Mouse (Mus musculus): Measurements from ENCODE around the gene Pigr. TPM values are rescaled to one million over a fixed set of nuclear protein-coding genes. Genes with fewer than 3 reads are reported as not detected.
A peak's percentile ranks its signal among the peaks of the same experiment; 100 is the strongest.

The Pigr gene
- total and polyA plus RNA-seq, 3 experiments, result 3.1 TPM; not detected in 2

DNA sequence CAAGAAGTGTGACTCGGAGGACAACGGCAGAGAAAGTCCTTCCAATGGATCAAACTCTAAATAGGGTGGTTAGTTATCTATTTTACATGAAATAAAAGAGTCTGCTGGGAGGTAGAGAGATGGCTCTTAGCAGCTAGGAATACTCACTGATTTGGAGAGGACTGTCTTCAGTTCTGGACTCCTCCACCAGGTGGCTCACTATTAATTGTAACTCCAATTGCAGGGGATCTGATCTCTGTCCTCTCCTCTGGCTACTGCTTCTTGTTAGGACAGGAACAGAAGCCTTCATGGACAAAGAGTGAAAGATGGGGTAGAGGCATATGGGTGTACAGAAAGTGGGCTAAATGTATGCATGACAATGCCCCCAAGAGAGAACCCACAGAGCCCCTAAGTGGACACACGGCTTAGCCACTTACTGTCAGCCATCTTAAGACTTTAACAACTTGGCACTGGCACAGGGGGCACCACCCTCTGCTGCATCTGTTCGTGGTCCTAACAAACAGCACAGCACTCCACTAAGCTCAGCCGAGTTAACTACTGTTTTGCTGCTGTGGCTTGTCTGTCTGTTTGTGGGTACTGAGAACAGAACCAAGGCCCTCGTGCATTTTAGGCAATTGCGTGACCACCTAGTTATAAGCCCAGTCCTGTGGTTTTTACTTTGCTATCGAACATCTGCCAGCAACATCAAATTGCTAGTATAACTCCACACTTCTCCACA lies 29.4 kb upstream of the Pigr start:
- WGBS, result 77% methylated on average over 8 of the region's 8 CpGs
- no peaks in the 10 kb centered on the region for H3K4me1 ChIP-seq (ENCODE audit: control insufficient read depth, insufficient read depth, low read length)
- TF ChIP-seq POLR2A (IDR thresholded peaks at IDR 0.05; ENCODE audit: insufficient read depth, low read depth, low read length) (no peak), CTCF (IDR thresholded peaks at IDR 0.05) (peak; percentile 77), EP300 (IDR thresholded peaks at IDR 0.05; ENCODE audit: insufficient read depth, low read depth, low read length) (no peak)
- H3K9ac ChIP-seq (ENCODE audit: low read depth, low read length), result no peak overlapping the region
- intact Hi-C loops (cut with DNase I), result no loop called here
- no peaks in the 10 kb centered on the region for H3K36me3 ChIP-seq (ENCODE audit: control insufficient read depth, insufficient read depth, low read length)
- no peak overlapping the region for H3K27ac ChIP-seq
- H3K27me3 ChIP-seq (ENCODE audit: control insufficient read depth, insufficient read depth, low read length), result no peaks in the 10 kb centered on the region
- H3K4me3 ChIP-seq, result no peak overlapping the region
- peak in 1 of 2 experiments; percentile 31 for DNase-seq
- no peaks in the 10 kb centered on the region for H3K79me2 ChIP-seq (replicated peaks; ENCODE audit: control insufficient read depth, insufficient read depth, low read length)

DNA sequence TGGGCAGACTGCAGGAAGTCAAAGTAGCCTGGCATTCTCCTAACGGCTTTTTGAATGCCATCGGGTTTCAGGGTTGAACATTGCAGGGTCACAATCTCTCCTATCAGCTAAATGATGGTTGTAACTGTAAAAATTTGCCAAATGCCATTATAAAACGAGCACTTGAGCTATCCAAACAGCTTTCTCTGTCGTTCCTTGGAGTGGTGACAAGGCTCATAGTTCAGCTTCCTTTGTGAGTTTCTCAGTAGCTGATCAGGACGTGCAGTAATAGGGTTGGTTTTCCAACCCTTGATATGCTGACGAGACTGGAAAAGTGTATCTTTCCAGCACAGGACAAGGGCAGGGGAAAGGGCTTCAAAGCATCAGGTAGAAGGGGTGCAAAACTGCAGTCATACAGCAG lies 28.4 kb upstream of the Pigr start:
- no peaks in the 10 kb centered on the region for H3K79me2 ChIP-seq (replicated peaks; ENCODE audit: control insufficient read depth, insufficient read depth, low read length)
- H3K4me3 ChIP-seq, result no peak overlapping the region
- no peak for DNase-seq
- intact Hi-C loops (cut with DNase I), result no loop called here
- TF ChIP-seq POLR2A (IDR thresholded peaks at IDR 0.05; ENCODE audit: insufficient read depth, low read depth, low read length) (no peak), CTCF (IDR thresholded peaks at IDR 0.05) (no peak), EP300 (IDR thresholded peaks at IDR 0.05; ENCODE audit: insufficient read depth, low read depth, low read length) (no peak)
- WGBS, result 44% methylated on average over 6 of the region's 6 CpGs
- H3K36me3 ChIP-seq (ENCODE audit: control insufficient read depth, insufficient read depth, low read length), result no peaks in the 10 kb centered on the region
- H3K27me3 ChIP-seq (ENCODE audit: control insufficient read depth, insufficient read depth, low read length), result no peaks in the 10 kb centered on the region
- no peak overlapping the region for H3K9ac ChIP-seq (ENCODE audit: low read depth, low read length)
- H3K4me1 ChIP-seq (ENCODE audit: control insufficient read depth, insufficient read depth, low read length), result no peaks in the 10 kb centered on the region
- H3K27ac ChIP-seq, result no peak overlapping the region

DNA sequence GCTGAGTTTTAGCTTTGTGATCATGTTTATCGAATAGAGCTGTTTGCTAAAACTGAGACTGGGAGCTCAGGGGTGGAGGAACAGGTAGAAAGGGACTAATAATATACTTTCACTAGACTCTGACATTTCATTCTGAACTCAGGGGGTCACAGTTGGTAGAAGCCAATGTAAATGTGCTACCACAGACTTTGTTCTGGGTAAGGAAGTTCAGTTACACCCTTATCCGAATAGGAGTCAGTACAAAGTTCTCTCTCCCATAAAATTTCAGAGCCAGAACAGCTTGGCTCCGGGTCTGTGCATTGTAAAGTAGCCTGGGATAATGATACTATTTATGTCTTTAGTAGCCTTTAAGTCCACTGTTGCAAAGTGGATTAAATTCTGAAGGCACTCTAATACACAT lies 27.9 kb upstream of the Pigr start:
- Histone ChIP-seq H3K4me3 (no peak overlapping the region), H3K27me3 (ENCODE audit: control insufficient read depth, insufficient read depth, low read length) (no peaks in the 10 kb centered on the region), H3K27ac (no peak overlapping the region), H3K4me1 (ENCODE audit: control insufficient read depth, insufficient read depth, low read length) (no peaks in the 10 kb centered on the region), H3K79me2 (replicated peaks; ENCODE audit: control insufficient read depth, insufficient read depth, low read length) (no peaks in the 10 kb centered on the region), H3K36me3 (ENCODE audit: control insufficient read depth, insufficient read depth, low read length) (no peaks in the 10 kb centered on the region), H3K9ac (ENCODE audit: low read depth, low read length) (no peak overlapping the region)
- DNase-seq, result no peak
- TF ChIP-seq EP300 (IDR thresholded peaks at IDR 0.05; ENCODE audit: insufficient read depth, low read depth, low read length) (no peak), POLR2A (IDR thresholded peaks at IDR 0.05; ENCODE audit: insufficient read depth, low read depth, low read length) (no peak), CTCF (IDR thresholded peaks at IDR 0.05) (no peak)
- intact Hi-C loops (cut with DNase I), result no loop called here
- WGBS, result 49% methylated on average over 3 of the region's 3 CpGs

DNA sequence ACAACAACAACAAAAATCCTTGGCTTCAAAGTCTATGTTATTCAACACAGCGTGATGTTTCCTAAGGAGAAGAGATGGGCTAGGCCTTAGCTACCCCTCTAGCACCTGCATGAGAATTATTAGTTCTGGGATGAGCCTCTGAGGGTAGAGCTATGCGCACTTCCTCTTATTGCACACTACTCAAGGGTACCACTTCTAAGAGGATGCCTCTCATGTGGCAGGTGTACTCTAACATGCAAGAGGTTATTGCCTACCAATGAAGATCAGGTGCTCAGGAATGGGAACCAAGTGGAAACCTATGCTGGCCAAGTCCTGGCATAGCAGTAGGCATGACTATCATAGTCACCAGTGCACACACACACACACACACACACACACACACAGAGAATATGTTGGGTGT lies 27.1 kb upstream of the Pigr start:
- Histone ChIP-seq H3K27ac (no peak overlapping the region), H3K4me1 (ENCODE audit: control insufficient read depth, insufficient read depth, low read length) (no peaks in the 10 kb centered on the region), H3K9ac (ENCODE audit: low read depth, low read length) (no peak overlapping the region), H3K4me3 (no peak overlapping the region), H3K79me2 (replicated peaks; ENCODE audit: control insufficient read depth, insufficient read depth, low read length) (no peaks in the 10 kb centered on the region), H3K27me3 (ENCODE audit: control insufficient read depth, insufficient read depth, low read length) (no peaks in the 10 kb centered on the region), H3K36me3 (ENCODE audit: control insufficient read depth, insufficient read depth, low read length) (no peaks in the 10 kb centered on the region)
- WGBS, result 90% methylated on average over 2 of the region's 2 CpGs
- DNase-seq, result no peak
- intact Hi-C loops (cut with DNase I), result no loop called here
- TF ChIP-seq POLR2A (IDR thresholded peaks at IDR 0.05; ENCODE audit: insufficient read depth, low read depth, low read length) (no peak), CTCF (IDR thresholded peaks at IDR 0.05) (no peak), EP300 (IDR thresholded peaks at IDR 0.05; ENCODE audit: insufficient read depth, low read depth, low read length) (no peak)

DNA sequence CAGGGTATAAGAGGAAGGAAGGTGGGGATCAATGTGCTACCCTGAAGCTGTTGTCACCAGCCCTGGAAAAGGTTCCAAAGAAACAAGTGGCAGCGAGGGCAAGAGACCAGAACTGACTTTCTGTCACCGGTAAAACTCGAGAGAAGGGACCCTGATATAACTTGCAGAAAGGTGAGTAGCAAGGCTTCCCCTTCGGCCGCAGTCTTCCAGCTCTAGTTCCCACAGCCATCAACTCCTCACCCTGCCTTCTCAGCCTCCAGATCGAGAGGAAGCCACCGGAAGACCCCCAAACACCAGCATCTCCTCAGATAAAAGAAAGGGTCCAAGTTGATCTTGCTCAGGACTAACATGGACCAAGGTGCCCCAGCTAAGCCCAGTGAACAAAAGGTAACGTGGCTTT lies 25.9 kb upstream of the Pigr start, which contains the start of gene Fcamr:
Gene Fcamr, plus strand, starts transcription at position 301 of the 400 bp plus-strand sequence.
- no peak for DNase-seq
- no peak for TF ChIP-seq CTCF (IDR thresholded peaks at IDR 0.05)
- no peak for TF ChIP-seq EP300 (IDR thresholded peaks at IDR 0.05; ENCODE audit: insufficient read depth, low read depth, low read length)
- no peak for TF ChIP-seq POLR2A (IDR thresholded peaks at IDR 0.05; ENCODE audit: insufficient read depth, low read depth, low read length)
- H3K9ac ChIP-seq (ENCODE audit: low read depth, low read length), result no peak within 1 kb of the TSS
- no peaks in the 10 kb centered on the region for H3K36me3 ChIP-seq (ENCODE audit: control insufficient read depth, insufficient read depth, low read length)
- intact Hi-C loops (cut with DNase I), result no loop called here
- no peaks in the 10 kb centered on the region for H3K79me2 ChIP-seq (replicated peaks; ENCODE audit: control insufficient read depth, insufficient read depth, low read length)
- H3K4me1 ChIP-seq (ENCODE audit: control insufficient read depth, insufficient read depth, low read length), result no peaks in the 10 kb centered on the region
- no peak within 1 kb of the TSS for H3K27ac ChIP-seq
- no peaks in the 10 kb centered on the region for H3K27me3 ChIP-seq (ENCODE audit: control insufficient read depth, insufficient read depth, low read length)
- H3K4me3 ChIP-seq, result no peak within 1 kb of the TSS
- WGBS, result 81% methylated on average over 8 of the region's 8 CpGs

DNA sequence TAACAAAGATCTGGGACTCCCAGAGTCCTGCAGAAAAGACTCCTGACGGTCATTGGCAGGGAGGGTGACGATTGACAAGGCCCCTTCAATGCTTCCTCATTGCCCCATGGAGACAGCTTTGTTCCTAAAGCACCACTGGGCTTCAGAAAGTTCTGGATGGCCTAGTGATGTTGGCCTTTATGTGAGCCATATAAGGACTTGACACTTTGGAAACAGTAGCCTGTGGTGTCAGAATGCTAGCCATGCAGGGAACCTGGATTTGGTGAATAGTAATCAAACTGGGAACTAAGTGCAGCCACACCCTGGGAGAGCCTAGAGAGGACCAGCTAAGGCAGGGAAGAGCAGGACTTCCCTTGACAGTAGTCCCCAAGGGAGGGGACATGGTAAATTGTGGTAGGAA lies 25.0 kb upstream of the Pigr start:
- intact Hi-C loops (cut with DNase I), result no loop called here
- Histone ChIP-seq H3K4me1 (ENCODE audit: control insufficient read depth, insufficient read depth, low read length) (no peaks in the 10 kb centered on the region), H3K27me3 (ENCODE audit: control insufficient read depth, insufficient read depth, low read length) (no peaks in the 10 kb centered on the region), H3K27ac (no peak overlapping the region), H3K79me2 (replicated peaks; ENCODE audit: control insufficient read depth, insufficient read depth, low read length) (no peaks in the 10 kb centered on the region), H3K4me3 (no peak overlapping the region), H3K9ac (ENCODE audit: low read depth, low read length) (no peak overlapping the region), H3K36me3 (ENCODE audit: control insufficient read depth, insufficient read depth, low read length) (no peaks in the 10 kb centered on the region)
- 56% methylated on average over 2 of the region's 2 CpGs for WGBS
- no peak for DNase-seq
- no peak for TF ChIP-seq EP300 (IDR thresholded peaks at IDR 0.05; ENCODE audit: insufficient read depth, low read depth, low read length)
- no peak for TF ChIP-seq POLR2A (IDR thresholded peaks at IDR 0.05; ENCODE audit: insufficient read depth, low read depth, low read length)
- TF ChIP-seq CTCF (IDR thresholded peaks at IDR 0.05), result no peak
